Mouse (Mus musculus): Measurements from ENCODE around the gene Dglucy.

Gene Dglucy

DNA sequence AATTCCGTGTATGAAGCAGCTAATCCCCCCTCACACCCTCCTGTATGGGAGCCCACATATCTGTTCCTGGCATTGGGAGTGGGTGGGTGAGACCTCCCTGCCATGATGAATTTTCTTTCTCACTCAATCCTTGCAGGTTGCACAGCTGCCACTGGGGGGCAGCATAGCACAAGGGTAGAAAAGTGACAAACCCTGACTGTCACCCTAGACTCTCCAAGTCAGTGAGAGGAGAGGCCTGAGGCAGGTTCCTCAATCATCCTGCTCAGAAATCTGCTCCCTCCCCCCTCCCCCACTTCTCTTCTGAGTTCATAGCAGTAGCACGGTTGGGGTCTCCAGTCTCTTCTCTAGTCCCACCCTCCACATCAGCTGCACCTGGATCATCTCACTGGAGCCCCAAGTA, 157.3 kb downstream of the Dglucy start:
- peak; percentile 57 for DNase-seq

DNA sequence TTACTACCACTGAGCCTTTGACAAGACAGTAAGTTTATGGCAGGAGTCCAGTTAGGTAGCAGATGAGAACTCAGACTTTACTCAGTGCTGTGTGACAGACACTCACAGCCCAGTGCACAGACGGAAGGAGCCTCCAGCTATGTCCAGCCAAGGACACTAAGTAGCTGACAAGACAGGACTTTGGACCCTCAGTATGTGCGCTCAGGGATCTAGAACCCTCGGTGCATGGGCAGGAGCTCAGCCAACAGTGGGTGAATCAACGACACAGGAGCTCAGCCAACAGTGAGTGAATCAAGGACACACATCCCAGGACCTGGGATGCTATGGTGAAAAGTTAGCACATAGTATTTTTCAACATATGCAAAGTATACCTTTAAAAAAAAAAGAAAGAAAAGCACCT, 157.9 kb downstream of the Dglucy start:
- DNase-seq = no peak

DNA sequence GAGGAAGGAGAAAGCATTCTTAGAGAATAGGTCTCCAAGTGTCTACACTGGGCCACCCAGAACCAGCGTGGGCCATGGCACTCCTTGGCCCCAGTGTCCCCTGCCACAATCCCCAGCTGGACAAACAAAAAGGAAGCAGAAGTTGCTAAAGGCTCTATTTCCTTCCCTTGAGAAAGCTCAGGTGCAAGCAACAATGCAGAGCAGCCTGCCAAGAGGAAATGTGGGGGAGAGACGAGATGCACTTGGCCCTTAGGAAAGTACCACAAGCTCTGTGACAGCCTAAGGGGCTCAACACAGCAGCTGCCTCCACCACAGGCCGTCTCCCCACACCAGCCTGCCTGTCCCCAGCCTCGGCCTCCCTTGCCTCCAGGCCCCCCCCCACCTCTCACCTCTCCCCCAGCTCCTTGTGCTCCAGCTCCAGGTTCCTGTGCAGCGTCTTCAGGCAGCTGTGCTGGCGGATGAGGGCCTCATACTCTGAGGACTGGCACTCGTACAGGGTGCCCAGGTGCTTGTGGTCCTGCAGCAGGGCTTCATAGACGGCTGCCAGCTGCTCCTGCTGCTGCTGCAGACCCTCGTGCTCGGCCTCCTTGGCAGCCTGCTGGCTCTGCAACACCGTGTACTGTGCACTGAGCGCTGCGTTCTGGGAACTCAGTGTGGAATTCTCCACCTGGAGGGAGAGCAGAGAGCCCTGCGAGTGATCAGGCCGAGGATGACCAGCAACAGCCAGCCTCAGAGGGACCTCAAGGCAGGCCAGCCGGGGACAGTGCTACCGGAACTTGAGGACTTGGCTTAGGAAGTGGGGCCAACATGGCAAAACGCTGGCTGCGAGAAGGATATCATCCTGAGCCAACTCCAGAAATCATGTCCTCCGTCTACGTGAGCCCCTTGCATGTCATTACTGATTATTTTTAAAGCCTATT, 158.8 kb downstream of the Dglucy start:
- DNase-seq = no peak

DNA sequence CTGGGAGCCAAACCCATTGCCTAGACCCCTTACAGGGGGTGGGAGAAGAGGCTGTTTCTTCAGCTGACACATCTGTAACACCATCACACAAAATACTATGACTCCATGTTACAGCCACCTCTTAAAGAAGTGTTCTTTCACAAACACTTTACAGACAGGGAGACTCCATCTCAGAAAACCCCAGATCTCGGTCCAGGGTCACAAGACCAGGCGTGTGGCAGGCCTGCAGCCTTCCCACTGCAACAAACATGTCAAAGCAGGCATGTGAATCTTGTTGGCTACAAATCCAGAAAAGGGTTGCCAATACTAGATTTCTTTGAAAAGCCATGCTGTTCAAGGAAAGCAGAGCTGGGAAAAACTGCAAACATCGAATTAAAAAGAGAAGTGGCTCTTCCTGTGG, 162.5 kb downstream of the Dglucy start:
- no peak for DNase-seq

DNA sequence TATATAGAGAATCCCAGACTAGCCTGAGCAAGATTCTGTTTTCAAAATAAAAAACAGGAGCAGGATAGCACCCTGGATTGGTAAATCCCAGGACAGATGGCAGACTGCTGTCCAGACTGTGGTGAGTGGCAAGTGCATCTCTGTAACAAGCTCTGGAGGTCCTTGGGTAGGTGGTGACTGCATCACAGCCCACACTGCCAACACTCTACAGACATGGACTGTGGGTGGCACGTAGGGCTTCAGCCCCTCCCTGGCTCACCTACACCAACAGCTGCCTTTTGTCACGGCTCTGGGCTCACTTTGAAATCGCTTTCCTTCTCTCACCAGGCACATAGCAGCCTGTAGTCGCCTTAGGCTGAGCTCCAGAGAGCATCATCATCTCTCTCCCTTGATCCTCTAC, 164.3 kb downstream of the Dglucy start:
- no peak for DNase-seq

DNA sequence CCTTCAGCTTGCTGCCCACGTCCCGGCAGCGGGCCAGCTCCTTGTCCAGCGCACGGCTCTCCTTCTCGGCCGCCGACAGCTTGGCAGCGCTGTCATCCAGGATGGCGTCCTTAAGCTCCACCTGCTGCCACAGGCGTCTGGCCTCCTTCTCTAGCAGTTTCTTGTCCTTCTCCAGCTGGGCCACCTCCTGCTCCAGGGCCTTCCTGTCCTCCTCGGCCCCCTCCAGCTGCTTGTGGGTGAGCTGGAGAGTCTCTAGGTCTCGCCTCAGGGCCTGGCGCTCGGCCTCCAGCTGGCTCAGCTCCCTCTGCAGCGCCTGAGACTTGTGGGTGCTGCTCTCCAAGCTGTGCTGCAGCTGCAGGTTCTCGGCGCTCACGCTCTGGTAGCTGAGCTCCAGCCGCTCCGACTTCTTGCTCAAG, 166.1 kb downstream of the Dglucy start:
- DNase-seq = peak; percentile 76

DNA sequence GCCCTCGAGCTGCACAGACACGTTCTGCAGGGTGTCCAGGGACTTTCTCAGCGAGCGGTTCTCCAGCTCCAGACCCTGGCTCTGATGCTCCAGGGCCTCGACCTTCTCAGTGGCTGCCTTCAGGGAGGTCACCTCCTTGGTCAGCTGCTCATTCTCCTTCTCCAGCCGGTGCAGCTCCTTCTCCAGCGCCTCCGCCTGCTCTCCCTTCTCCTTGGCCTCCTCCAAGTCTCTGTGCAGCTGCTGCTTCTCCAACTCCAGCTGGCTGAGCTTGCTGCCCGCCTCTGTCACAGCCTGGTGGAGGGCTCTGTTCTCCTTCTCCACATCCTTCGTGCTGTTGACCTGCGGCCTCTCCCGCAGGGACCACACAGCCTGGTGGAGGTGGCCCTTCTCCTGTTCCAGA, 166.6 kb downstream of the Dglucy start:
- DNase-seq = no peak

DNA sequence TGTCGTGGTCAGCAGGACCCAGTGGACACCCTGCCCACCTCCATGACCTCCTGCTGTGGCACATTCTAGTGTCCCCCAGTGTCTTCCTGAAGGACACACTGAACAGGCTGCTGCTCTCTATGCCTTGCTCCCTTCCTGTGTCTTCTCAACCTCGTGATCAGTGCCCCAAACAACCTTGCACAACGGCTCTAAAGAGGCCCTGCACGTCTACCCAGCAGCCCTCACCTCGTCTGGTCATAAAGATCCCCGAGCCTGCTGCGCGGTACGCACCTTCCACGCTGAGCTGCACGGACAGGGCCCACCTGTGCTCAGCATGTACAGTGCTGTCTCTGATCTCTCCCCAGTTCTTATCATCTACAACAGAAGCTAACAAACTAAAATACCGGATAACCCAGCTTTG, 167.1 kb downstream of the Dglucy start:
- no peak for DNase-seq
